Mouse (Mus musculus): ENCODE data around the gene Tacr2.

DNA sequence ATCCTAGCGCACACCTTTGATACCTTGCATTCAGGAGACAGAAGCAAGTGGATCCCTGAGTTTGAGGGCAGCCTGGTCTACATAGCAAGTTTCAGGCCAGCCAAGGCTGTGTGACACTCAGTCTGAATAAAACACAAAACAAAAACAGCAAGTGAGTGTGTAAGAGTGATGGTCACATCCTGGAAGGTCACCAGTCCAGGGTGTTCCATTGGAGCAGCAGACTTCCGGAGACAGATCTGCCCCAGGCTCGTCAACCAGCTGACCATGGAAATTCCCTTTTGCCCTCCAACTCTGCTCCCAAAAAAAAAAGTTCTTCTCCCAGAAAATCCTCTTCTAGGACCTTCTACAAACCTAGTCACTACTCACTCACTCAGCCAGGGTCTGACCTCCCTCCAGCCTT lies 20.4 kb upstream of the Tacr2 start:
- TF ChIP-seq POLR2A (IDR thresholded peaks at IDR 0.05; ENCODE audit: low read depth, low read length) (no peak), CTCF (conservative IDR thresholded peaks at IDR 0.05; ENCODE audit: insufficient read depth, insufficient read length, low read depth, low read length) (no peak)
